Mouse (Mus musculus) E14TG2a.4 (cell line): Measurements from ENCODE around the gene Sh2d6.

Experiments used
- H3K27me3 ChIP-seq: 2 replicates; pipeline ENCODE4 v1.6.1; 2014; ENCODE audit warnings: low read length, control low read depth; ENCODE audit not compliant: insufficient read depth
- H3K36me3 ChIP-seq: 2 replicates; pipeline ENCODE4 v1.6.1; 2014; ENCODE audit warnings: low read length, control low read depth; ENCODE audit not compliant: insufficient read depth
- H3K4me1 ChIP-seq: replicated peaks from 2 replicates; pipeline ENCODE4 v1.6.1; 2014; ENCODE audit warnings: low read depth, low read length, control low read depth
- H3K4me3 ChIP-seq: replicated peaks from 2 replicates; pipeline ENCODE4 v1.5.1; 2014; ENCODE audit warnings: mild to moderate bottlenecking, low read length
- H3K9me3 ChIP-seq: 2 replicates; pipeline ENCODE4 v1.6.1; 2014; ENCODE audit warnings: low read length, control low read depth
- CTCF ChIP-seq: conservative IDR thresholded peaks from 2 replicates; pipeline ENCODE4 v1.5.1; 2014; ENCODE audit warnings: low read length
- NANOG ChIP-seq: IDR thresholded peaks from 2 replicates; pipeline ENCODE4 v1.6.1; 2014; ENCODE audit warnings: borderline replicate concordance, low read length, mixed read lengths
- POU5F1 ChIP-seq: IDR thresholded peaks from 2 replicates; pipeline ENCODE4 v1.6.1; 2014; ENCODE audit warnings: low read length, borderline replicate concordance

Sh2d6 gene

DNA sequence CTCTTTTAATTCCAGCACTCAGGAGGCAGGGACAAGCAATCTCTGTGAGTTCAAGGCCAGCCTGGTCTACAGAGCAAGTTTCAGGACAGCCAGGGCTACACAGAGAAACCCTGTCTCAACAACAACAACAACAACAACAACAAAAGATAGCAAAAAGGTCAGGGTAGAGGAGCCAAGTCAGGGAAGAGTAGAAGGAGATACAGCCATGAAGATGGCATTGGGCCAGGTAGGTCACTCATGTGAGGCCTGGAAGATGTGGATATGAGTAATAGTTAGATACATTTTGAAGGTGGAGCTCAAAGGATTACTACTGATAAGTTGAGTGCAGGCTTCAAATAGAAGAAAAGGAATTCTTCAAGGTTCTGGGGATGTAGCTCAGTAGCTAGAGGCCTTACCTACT is 18.2 kb downstream of the Sh2d6 start:
- Histone ChIP-seq H3K9me3 (no peaks in the 10 kb centered on the region), H3K36me3 (no peaks in the 10 kb centered on the region), H3K4me3 (no peak overlapping the region), H3K27me3 (peaks cover 5% of the 10 kb centered on the region; the same call in 1 of the 2 replicates), H3K4me1 (peaks cover 8% of the 10 kb centered on the region)
- TF ChIP-seq NANOG (no peak), POU5F1 (no peak), CTCF (no peak)

DNA sequence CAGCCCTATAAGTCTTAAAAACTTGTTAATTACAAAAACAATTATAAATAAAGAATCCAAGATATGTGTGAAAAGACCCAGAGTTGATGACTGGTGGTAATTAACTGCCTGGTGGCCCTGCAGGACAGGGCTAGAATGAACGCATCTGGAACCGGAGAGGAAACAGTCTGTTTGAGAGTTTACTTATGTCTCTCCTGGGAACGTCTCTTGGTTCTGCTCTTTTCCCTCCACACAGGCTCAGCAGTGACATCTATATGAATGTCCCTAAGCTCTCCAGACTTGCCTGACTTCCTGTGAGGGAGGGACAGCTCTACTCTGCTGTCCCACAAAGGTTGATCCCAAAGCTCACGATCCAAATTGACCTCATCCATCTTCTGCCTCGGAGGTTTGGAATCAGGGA is 22.6 kb downstream of the Sh2d6 start:
- no peak overlapping the region for H3K4me3 ChIP-seq
- no peaks in the 10 kb centered on the region for H3K36me3 ChIP-seq
- peaks cover 5% of the 10 kb centered on the region; the same call in 1 of the 2 replicates for H3K27me3 ChIP-seq
- TF ChIP-seq POU5F1: no peak
- TF ChIP-seq CTCF: no peak
- TF ChIP-seq NANOG: no peak
- H3K4me1 ChIP-seq: peaks cover 16% of the 10 kb centered on the region
- H3K9me3 ChIP-seq: no peaks in the 10 kb centered on the region

DNA sequence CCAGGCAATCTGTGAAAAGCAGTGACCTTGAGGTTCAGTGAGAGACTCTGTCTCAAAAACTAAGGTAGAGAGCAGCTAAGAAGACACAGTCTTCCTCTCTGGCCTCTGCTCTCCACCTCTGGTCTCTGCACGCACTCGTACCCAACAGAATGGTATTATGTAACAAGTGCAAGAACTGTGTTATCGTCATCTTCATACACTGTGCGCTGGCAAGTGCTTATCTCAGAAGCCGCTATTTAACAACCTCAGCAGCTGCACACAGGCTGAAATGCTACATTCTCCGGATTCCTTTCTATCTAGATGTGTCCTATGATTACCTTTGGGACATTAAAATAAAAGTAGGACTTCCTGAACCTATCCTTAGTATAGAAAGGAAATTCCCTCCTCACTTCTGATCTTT is 28.6 kb downstream of the Sh2d6 start:
- peaks cover 2% of the 10 kb centered on the region; the same call in 1 of the 2 replicates for H3K27me3 ChIP-seq
- H3K9me3 ChIP-seq: no peaks in the 10 kb centered on the region
- TF ChIP-seq POU5F1 (no peak), CTCF (no peak), NANOG (no peak)
- H3K4me3 ChIP-seq: no peak overlapping the region
- peaks cover 25% of the 10 kb centered on the region for H3K4me1 ChIP-seq
- no peaks in the 10 kb centered on the region for H3K36me3 ChIP-seq

DNA sequence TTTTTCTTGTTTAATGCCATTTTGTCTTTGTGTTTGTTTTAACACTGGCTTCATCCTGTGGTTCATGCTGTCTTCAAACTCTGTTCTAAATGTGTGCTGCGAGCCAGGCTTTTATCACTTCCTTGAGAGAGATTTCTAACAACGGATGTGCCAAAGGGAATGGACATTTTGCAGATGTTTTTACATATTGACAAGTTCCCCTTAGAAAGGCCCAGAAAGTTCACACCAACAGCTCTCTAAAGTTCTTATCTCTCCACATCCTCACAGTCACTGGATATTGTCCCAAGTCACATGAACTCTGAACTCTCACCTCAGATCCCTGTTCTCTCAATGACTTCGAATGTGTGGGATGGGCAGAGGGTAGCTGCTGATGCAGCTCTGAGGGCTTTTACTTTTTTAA is 30.4 kb downstream of the Sh2d6 start:
- Histone ChIP-seq H3K36me3 (no peaks in the 10 kb centered on the region), H3K9me3 (no peaks in the 10 kb centered on the region), H3K4me3 (no peak overlapping the region), H3K4me1 (peaks cover 29% of the 10 kb centered on the region), H3K27me3 (peaks cover 2% of the 10 kb centered on the region; the same call in 1 of the 2 replicates)
- TF ChIP-seq CTCF: no peak
- no peak for TF ChIP-seq POU5F1
- no peak for TF ChIP-seq NANOG

DNA sequence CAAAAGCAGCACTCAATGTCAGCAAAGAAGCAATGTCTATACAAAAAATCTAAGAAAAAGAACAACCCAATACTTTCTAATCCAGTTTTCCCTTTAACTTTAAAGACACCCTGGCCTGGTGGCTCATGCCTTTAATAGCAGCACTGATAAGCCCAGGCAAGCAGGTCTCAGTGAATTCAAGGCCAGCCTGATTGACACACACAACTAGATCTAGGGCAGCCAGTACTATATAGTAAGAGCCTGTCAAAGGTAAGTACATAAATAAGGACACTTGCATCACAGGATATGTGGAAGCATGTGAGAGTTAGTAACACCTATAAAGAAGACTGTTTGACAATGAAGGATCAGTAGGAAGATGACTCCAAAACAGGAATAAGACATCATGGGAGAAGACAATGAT is 32.0 kb downstream of the Sh2d6 start:
- H3K9me3 ChIP-seq: no peaks in the 10 kb centered on the region
- peaks cover 5% of the 10 kb centered on the region for H3K27me3 ChIP-seq
- TF ChIP-seq POU5F1: no peak
- no peak for TF ChIP-seq NANOG
- TF ChIP-seq CTCF: no peak
- H3K36me3 ChIP-seq: no peaks in the 10 kb centered on the region
- H3K4me3 ChIP-seq: no peak overlapping the region
- H3K4me1 ChIP-seq: peaks cover 24% of the 10 kb centered on the region

DNA sequence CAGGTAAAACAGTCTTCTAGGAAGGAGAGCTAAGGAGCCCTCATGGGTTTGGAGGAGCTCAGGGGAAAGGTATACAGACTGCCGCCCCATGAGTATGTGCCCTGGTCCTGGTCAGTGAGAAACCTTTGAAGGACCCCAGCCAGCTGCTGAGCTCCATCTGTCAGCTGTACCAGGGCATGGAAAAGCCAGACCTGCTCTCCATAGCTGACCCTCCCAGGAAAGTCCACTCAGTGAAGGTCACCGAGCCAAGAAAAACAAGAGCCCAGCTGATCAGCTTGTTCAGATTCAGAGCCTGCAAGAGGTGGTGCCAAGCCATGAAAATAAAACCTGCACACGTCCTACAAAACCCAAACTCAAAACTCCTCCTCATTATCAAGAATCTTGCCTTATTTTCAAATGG is 32.7 kb downstream of the Sh2d6 start:
- TF ChIP-seq NANOG (no peak), POU5F1 (no peak)
- Histone ChIP-seq H3K4me3 (no peak overlapping the region), H3K27me3 (peaks cover 5% of the 10 kb centered on the region), H3K4me1 (peaks cover 22% of the 10 kb centered on the region), H3K36me3 (no peaks in the 10 kb centered on the region), H3K9me3 (no peaks in the 10 kb centered on the region)

DNA sequence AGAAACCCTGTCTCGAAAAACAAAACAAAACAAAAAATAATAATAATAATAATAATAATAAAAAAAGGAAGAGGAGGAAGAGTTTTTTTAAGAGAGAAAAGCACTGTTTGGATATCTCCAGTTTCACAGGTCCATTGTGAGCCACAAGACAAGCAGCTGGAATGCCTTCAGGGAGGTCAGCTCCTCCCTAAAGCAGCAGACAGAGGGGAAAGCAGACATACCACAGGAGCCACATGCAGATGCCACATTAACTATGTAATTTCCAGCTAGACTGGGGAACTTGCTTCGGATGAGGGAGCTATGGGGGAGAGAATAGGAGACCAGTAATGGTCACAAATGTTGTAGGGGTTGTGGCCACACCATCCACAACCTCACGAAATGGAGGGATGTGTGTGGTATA is 34.2 kb downstream of the Sh2d6 start:
- Histone ChIP-seq H3K4me3 (no peak overlapping the region), H3K27me3 (peaks cover 5% of the 10 kb centered on the region), H3K9me3 (no peaks in the 10 kb centered on the region), H3K4me1 (peaks cover 9% of the 10 kb centered on the region), H3K36me3 (no peaks in the 10 kb centered on the region)
- TF ChIP-seq NANOG: no peak
- no peak for TF ChIP-seq POU5F1
- TF ChIP-seq CTCF: no peak

DNA sequence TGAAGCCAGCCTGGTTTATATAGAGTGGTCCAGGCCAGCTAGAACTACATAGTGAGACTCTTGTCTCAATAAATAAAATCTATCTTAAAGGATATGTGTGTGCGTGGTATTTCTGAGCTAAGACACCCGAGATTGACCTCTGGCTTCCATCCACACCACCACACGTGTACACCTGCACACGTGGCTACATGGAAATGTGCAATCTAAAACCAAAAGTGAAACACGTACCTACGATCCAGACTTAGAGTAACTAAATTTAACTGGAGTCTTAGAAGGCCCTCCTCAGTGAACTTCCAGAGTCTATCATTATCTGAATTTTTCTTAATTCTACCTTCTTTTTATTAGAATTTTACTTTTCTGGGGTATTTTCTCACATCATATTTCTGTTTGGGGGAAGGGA is 35.2 kb downstream of the Sh2d6 start:
- Histone ChIP-seq H3K9me3 (no peaks in the 10 kb centered on the region), H3K4me1 (peaks cover 12% of the 10 kb centered on the region), H3K27me3 (peaks cover 5% of the 10 kb centered on the region), H3K36me3 (no peaks in the 10 kb centered on the region), H3K4me3 (no peak overlapping the region)
- no peak for TF ChIP-seq CTCF
- TF ChIP-seq POU5F1: no peak
- TF ChIP-seq NANOG: no peak

DNA sequence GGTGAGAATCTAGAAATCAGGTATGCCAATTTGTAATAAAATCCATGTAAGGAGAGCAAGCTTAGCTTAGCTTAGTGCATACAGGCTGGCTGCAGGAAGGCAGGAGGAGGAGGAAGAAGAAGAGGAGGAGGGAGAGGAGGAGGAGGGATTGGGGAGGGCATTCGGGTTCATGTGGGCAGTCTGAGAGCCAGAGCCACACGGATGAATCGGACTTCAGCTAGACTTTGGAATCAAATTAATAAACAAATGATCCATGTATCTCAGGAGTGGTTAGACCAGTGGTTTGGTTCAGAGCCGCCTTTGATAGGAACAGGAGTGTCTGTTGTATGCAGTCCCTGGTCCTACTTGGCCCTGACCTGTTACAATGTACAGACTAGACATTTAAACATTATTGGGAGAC is 36.6 kb downstream of the Sh2d6 start:
- Histone ChIP-seq H3K9me3 (no peaks in the 10 kb centered on the region), H3K4me1 (peaks cover 12% of the 10 kb centered on the region), H3K4me3 (no peak overlapping the region), H3K36me3 (no peaks in the 10 kb centered on the region), H3K27me3 (peaks cover 5% of the 10 kb centered on the region)
- TF ChIP-seq NANOG (no peak), POU5F1 (no peak), CTCF (no peak)
